Mouse (Mus musculus) heart, embryonic 16.5 days (tissue): ENCODE data around the gene Tnrc6a. TPM values are rescaled to one million over a fixed set of nuclear protein-coding genes. Genes with fewer than 3 reads are reported as not detected.
A peak's percentile ranks its signal among the peaks of the same experiment; 100 is the strongest.

Experiments
- ATAC-seq: fragments of 200-750 bp; cut with Nextera tagmentation; replicated peaks from 2 replicates; pipeline ENCODE4 v1.8.0; 2017; ENCODE audit warnings: moderate number of reproducible peaks; ENCODE audit not compliant: insufficient read depth, low FRiP score; ENCODE audit errors: extremely low read depth
- H3K27ac ChIP-seq: fragments of 300-500 bp; sonication (generic); 2 replicates; pipeline ENCODE4 v1.5.1; 2014; ENCODE audit warnings: mild to moderate bottlenecking, low read length, control low read depth, moderate library complexity
- H3K27me3 ChIP-seq: fragments of 300-500 bp; sonication (generic); 2 replicates; pipeline ENCODE4 v1.6.1; 2014; ENCODE audit warnings: low read length, mixed read lengths; ENCODE audit not compliant: control insufficient read depth, insufficient read depth
- H3K36me3 ChIP-seq: fragments of 300-500 bp; sonication (generic); 2 replicates; pipeline ENCODE4 v1.6.1; 2014; ENCODE audit not compliant: control insufficient read depth, insufficient read depth
- H3K4me1 ChIP-seq: fragments of 300-500 bp; sonication (generic); 2 replicates; pipeline ENCODE4 v1.6.1; 2014; ENCODE audit warnings: low read length, mixed read lengths; ENCODE audit not compliant: control insufficient read depth, insufficient read depth
- H3K4me2 ChIP-seq: fragments of 300-500 bp; sonication (generic); 2 replicates; pipeline ENCODE4 v1.6.1; 2014; ENCODE audit warnings: low read depth, mild to moderate bottlenecking, control low read depth, low read length
- H3K4me3 ChIP-seq: fragments of 300-500 bp; sonication (generic); 2 replicates; pipeline ENCODE4 v1.5.1; 2014; ENCODE audit warnings: mild to moderate bottlenecking, control low read depth, low read length
- H3K9ac ChIP-seq: fragments of 300-500 bp; sonication (generic); 2 replicates; pipeline ENCODE4 v1.6.1; 2014; ENCODE audit warnings: low read length, control low read depth
- H3K9me3 ChIP-seq: fragments of 300-500 bp; sonication (generic); replicated peaks from 2 replicates; pipeline ENCODE4 v1.6.1; 2016; ENCODE audit warnings: low read length; ENCODE audit not compliant: control insufficient read depth
- WGBS: fragments of 180-500 bp; shearing (Covaris S2); extraction: QIAGEN DNeasy Blood & Tissue Kit; methylation state at CpG from one replicate; pipeline ENCODE4 v1.1.7; 2014; 5-methylcytosine and 5-hydroxymethylcytosine counted together
- polyA plus RNA-seq: library from polyadenylated mRNA; unstranded; fragments of >200 nt; fragmentation: Nextera tagmentation; extraction: Ambion mirVana; gene quantifications from 2 replicates; pipeline ENCODE4 v1.2.1, GENCODE M21; 2015

Gene Tnrc6a
- polyA plus RNA-seq, 1 experiment from 2014 or later: 33.2 TPM

DNA sequence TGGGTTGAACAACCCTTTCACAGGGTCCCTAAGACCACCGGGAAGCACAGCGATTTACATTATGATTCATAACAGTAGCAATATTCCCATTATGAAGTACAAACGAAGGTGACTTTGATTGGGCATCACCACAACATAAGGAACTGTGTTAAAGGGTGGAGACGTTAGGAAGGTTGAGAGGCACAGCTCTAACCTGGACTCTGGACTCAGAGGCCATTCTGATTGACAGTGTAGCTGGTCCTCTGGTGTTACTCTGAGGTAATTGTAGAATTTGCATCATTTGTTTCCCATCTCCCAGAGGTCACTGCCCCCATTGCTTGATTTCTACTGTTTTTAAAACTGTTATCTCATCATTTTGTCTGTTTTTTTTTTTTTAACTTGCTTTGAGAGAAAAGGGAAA lies 6.5 kb upstream of the Tnrc6a start:
- WGBS: 75% methylated on average over 4 of the region's 4 CpGs
- H3K4me3 ChIP-seq: no peak overlapping the region
- no peaks in the 10 kb centered on the region for H3K4me1 ChIP-seq
- no peaks in the 10 kb centered on the region for H3K9me3 ChIP-seq
- H3K36me3 ChIP-seq: no peaks in the 10 kb centered on the region
- no peak overlapping the region for H3K9ac ChIP-seq
- H3K27ac ChIP-seq: no peak overlapping the region
- H3K4me2 ChIP-seq: no peak overlapping the region
- no peak for ATAC-seq
- H3K27me3 ChIP-seq: no peaks in the 10 kb centered on the region

GRCm38 (mm10) chr7:123120516-123120915 lies 3.2 kb upstream of the Tnrc6a start:
- Histone ChIP-seq H3K9ac (no peak overlapping the region), H3K4me2 (no peak overlapping the region), H3K36me3 (no peaks in the 10 kb centered on the region), H3K4me3 (no peak overlapping the region), H3K27ac (no peak overlapping the region), H3K27me3 (no peaks in the 10 kb centered on the region), H3K9me3 (no peaks in the 10 kb centered on the region), H3K4me1 (peaks cover 5% of the 10 kb centered on the region)
- WGBS: 82% methylated on average over 7 of the region's 7 CpGs
- no peak for ATAC-seq

DNA sequence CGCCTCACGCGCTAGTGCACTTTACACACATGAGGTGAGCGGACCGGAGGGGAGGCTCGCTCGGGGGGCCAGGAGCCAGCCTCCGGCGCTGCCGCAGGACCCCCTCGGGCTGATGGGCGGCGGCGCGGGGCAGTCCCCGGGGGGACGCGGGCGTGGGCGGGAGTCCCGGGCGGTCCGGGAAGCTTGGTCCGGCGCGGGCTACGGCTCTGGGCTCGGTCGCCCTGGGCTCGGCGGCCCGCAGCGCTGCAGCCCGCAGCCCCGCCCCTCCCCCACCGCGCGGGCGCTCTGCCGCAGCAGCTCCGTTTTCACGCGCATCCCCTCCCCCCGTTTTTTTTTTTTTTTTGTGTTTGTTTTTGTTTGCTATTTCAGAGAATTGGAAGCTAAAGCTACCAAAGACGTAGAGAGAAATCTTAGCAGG lies 623 bp downstream of the Tnrc6a start:
- Histone ChIP-seq H3K27ac (peak overlapping the region; percentile 94), H3K9ac (peak overlapping the region; percentile 99), H3K27me3 (no peaks in the 10 kb centered on the region), H3K9me3 (no peaks in the 10 kb centered on the region), H3K4me2 (peak overlapping the region; percentile 69), H3K4me1 (peaks cover 32% of the 10 kb centered on the region), H3K4me3 (peak overlapping the region; percentile 95), H3K36me3 (peaks cover 7% of the 10 kb centered on the region; the same call in 1 of the 2 replicates)
- ATAC-seq: peak; percentile 67
- 0% methylated on average over 45 of the region's 45 CpGs for WGBS

- peak overlapping the region; percentile 94 for H3K27ac ChIP-seq
Measured at GRCm38 (mm10) chr7:123124735-123125181, 1.1 kb downstream of the Tnrc6a start.

GRCm38 (mm10) chr7:123126056-123126455 lies 2.4 kb downstream of the Tnrc6a start:
- H3K4me2 ChIP-seq: peak overlapping the region; percentile 37; the same call in 1 of the 2 replicates
- H3K9ac ChIP-seq: 0 out of 2 replicates have a peak overlapping the region, but pooled peaks have one; percentile 50
- WGBS: 32% methylated on average over 4 of the region's 4 CpGs
- H3K4me3 ChIP-seq: no peak overlapping the region
- H3K9me3 ChIP-seq: no peaks in the 10 kb centered on the region
- H3K27me3 ChIP-seq: no peaks in the 10 kb centered on the region
- H3K36me3 ChIP-seq: peaks cover 7% of the 10 kb centered on the region; the same call in 1 of the 2 replicates
- no peak overlapping the region for H3K27ac ChIP-seq
- H3K4me1 ChIP-seq: peaks cover 45% of the 10 kb centered on the region
- ATAC-seq: no peak

More at GRCm38 (mm10) chr7:123124735-123125181, 1.1 kb downstream of the Tnrc6a start:
- H3K9ac ChIP-seq: peak overlapping the region; percentile 99
- peaks cover 7% of the 10 kb centered on the region; the same call in 1 of the 2 replicates for H3K36me3 ChIP-seq
- peaks cover 35% of the 10 kb centered on the region for H3K4me1 ChIP-seq
- H3K27me3 ChIP-seq: no peaks in the 10 kb centered on the region
- no peaks in the 10 kb centered on the region for H3K9me3 ChIP-seq
- no peak for ATAC-seq
- WGBS: 2% methylated on average over 16 of the region's 16 CpGs
- H3K4me2 ChIP-seq: peak overlapping the region; percentile 69
- peak overlapping the region; percentile 95 for H3K4me3 ChIP-seq

DNA sequence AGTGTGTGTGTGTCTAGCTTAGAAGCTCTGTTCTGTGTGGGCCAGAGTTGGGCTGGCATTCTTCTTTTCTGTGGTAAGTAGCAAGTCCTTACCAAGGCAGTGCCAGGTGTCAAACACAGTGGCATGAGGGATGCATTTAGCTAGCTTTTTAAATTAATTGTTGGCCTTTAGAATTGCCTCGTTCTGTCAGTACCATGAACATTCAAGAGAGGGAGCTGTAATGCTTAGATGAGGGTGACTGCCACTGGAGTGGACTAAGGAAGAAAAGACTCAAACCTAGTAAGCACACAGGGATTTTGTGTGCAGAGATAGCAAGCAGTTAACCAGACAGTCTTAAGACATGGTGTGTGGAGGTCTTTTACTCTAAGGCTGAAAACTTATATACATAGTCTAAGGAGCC lies 3.6 kb downstream of the Tnrc6a start:
- no peak for ATAC-seq
- no peak overlapping the region for H3K4me3 ChIP-seq
- no peak overlapping the region for H3K27ac ChIP-seq
- peaks cover 7% of the 10 kb centered on the region; the same call in 1 of the 2 replicates for H3K36me3 ChIP-seq
- no peaks in the 10 kb centered on the region for H3K9me3 ChIP-seq
- H3K4me1 ChIP-seq: peaks cover 49% of the 10 kb centered on the region
- WGBS: 79% methylated on average over 1 of the region's 1 CpGs
- no peaks in the 10 kb centered on the region for H3K27me3 ChIP-seq
- H3K9ac ChIP-seq: no peak overlapping the region
- H3K4me2 ChIP-seq: no peak overlapping the region

DNA sequence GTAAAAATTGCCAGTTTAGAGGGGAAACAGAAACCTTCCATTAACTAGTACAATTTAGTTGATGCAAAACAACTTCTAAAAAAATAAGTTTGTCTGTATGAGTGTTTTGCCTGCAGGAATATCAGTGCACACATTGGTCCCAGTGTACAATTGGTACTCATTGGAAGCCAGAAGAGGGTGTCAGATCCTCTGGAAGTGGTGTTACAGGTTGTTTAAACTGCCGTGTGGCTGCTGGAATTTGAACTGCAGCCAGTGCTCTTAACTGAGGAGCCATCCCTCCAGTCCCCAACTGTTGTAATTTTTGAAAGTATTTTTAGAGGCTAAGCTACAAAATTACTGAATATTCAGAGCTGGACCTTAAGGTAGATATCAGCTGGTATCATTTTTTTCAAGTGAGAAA lies 4.3 kb downstream of the Tnrc6a start:
- Histone ChIP-seq H3K36me3 (peaks cover 7% of the 10 kb centered on the region; the same call in 1 of the 2 replicates), H3K9ac (no peak overlapping the region), H3K9me3 (no peaks in the 10 kb centered on the region), H3K4me2 (no peak overlapping the region), H3K4me1 (peaks cover 49% of the 10 kb centered on the region), H3K27ac (no peak overlapping the region), H3K4me3 (no peak overlapping the region), H3K27me3 (no peaks in the 10 kb centered on the region)
- no peak for ATAC-seq
- WGBS: 9% methylated on average over 1 of the region's 1 CpGs

DNA sequence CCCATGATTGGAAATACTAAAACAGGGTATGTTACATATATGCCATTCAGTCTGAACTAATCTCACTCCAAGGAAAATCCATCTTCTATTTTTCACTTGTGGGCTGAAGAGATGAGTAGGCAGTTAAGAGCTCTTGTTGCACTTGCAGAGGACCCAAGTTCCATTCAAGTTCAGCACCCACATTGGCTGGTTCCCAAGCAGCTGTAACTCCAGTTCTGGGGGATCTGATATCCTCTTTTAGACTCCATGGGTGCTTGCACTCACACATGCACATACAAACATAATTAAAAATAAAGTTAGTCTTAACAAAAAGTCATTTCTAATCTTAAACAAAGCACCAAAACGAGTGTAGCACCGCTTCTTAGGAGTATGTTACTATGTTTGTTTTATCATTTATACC lies 5.4 kb downstream of the Tnrc6a start:
- H3K4me2 ChIP-seq: no peak overlapping the region
- H3K36me3 ChIP-seq: peaks cover 7% of the 10 kb centered on the region; the same call in 1 of the 2 replicates
- H3K27ac ChIP-seq: no peak overlapping the region
- peaks cover 49% of the 10 kb centered on the region for H3K4me1 ChIP-seq
- H3K27me3 ChIP-seq: no peaks in the 10 kb centered on the region
- ATAC-seq: no peak
- H3K4me3 ChIP-seq: no peak overlapping the region
- H3K9me3 ChIP-seq: no peaks in the 10 kb centered on the region
- 53% methylated on average over 2 of the region's 2 CpGs for WGBS
- no peak overlapping the region for H3K9ac ChIP-seq

GRCm38 (mm10) chr7:123130198-123130597 lies 6.5 kb downstream of the Tnrc6a start:
- no peaks in the 10 kb centered on the region for H3K9me3 ChIP-seq
- H3K27me3 ChIP-seq: no peaks in the 10 kb centered on the region
- H3K9ac ChIP-seq: no peak overlapping the region
- H3K27ac ChIP-seq: no peak overlapping the region
- 29% methylated on average over 2 of the region's 2 CpGs for WGBS
- H3K4me2 ChIP-seq: no peak overlapping the region
- peaks cover 7% of the 10 kb centered on the region; the same call in 1 of the 2 replicates for H3K36me3 ChIP-seq
- peaks cover 58% of the 10 kb centered on the region for H3K4me1 ChIP-seq
- no peak for ATAC-seq
- no peak overlapping the region for H3K4me3 ChIP-seq
